Mouse (Mus musculus): Measurements from ENCODE around the gene 2210408I21Rik. TPM values are rescaled to one million over a fixed set of nuclear protein-coding genes. Genes with fewer than 3 reads are reported as not detected.

2210408I21Rik gene
- polyA plus RNA-seq, 1 experiment from 2014 or later, result 8.3 TPM

GRCm38 (mm10) chr13:77548750-77549149 lies 413.4 kb downstream of the 2210408I21Rik start:
- Histone ChIP-seq H3K4me3 (no peak overlapping the region), H3K27ac (replicated peaks) (peak overlapping the region; percentile 78), H3K4me1 (peaks cover 16% of the 10 kb centered on the region), H3K9me3 (replicated peaks) (no peaks in the 10 kb centered on the region), H3K27me3 (ENCODE audit: low read depth, poor library complexity, severe bottlenecking) (no peaks in the 10 kb centered on the region), H3K36me3 (no peaks in the 10 kb centered on the region)
- no peak for DNase-seq (ENCODE audit: low spot score)
- 66% methylated on average over 4 of the region's 4 CpGs for WGBS

GRCm38 (mm10) chr13:77594011-77594410 lies 458.7 kb downstream of the 2210408I21Rik start:
- WGBS, result 59% methylated on average over 4 of the region's 4 CpGs
- Histone ChIP-seq H3K9me3 (replicated peaks) (no peaks in the 10 kb centered on the region; the same call in 1 of the 2 replicates), H3K27me3 (ENCODE audit: low read depth, poor library complexity, severe bottlenecking) (no peaks in the 10 kb centered on the region), H3K4me3 (no peak overlapping the region), H3K36me3 (no peaks in the 10 kb centered on the region), H3K4me1 (no peaks in the 10 kb centered on the region), H3K27ac (replicated peaks) (no peak overlapping the region)
- no peak for DNase-seq (ENCODE audit: low spot score)

GRCm38 (mm10) chr13:77615346-77615745 lies 480.0 kb downstream of the 2210408I21Rik start:
- H3K27ac ChIP-seq (replicated peaks), result no peak overlapping the region
- no peak overlapping the region for H3K4me3 ChIP-seq
- WGBS, result 86% methylated on average over 2 of the region's 2 CpGs
- DNase-seq (ENCODE audit: low spot score), result no peak
- H3K4me1 ChIP-seq, result no peaks in the 10 kb centered on the region
- no peaks in the 10 kb centered on the region for H3K9me3 ChIP-seq (replicated peaks)
- no peaks in the 10 kb centered on the region for H3K27me3 ChIP-seq (ENCODE audit: low read depth, poor library complexity, severe bottlenecking)
- H3K36me3 ChIP-seq, result no peaks in the 10 kb centered on the region

Other genes starting within 250 kb of the 2210408I21Rik start
- gene Slf1, start 67 bp upstream of the 2210408I21Rik start, polyA plus RNA-seq (2016; fragmentation: Nextera tagmentation; extraction: Ambion mirVana), result 40.2 and 44.6 TPM in 2 replicates

All from midbrain, embryonic 10.5 days (tissue).